Mouse (Mus musculus) left cerebral cortex, postnatal 14 days (tissue): Measurements from ENCODE around the gene Gm20431. TPM values are rescaled to one million over a fixed set of nuclear protein-coding genes. Genes with fewer than 3 reads are reported as not detected.

ENCODE experiments used
- DNase-seq, 2 experiments: peaks; one replicate each; pipeline ENCODE4 v3.0.0; 2021 to 2022; ENCODE audit warnings: low spot score in 2 of 2, mixed read lengths in 1 of 2
- intact Hi-C: fragments of 180-260 bp; cut with DNase I; formaldehyde crosslinking; loops from one replicate; pipeline ENCODE4 v1.15.1; 2025
- total RNA-seq, 2 experiments: library from RNA; stranded (reverse); gene quantifications; 2 replicates each; pipeline ENCODE4 v1.2.3; 2021

The Gm20431 gene
- total RNA-seq, 2 experiments from 2014 or later, result 63.3 to 65.1 TPM

DNA sequence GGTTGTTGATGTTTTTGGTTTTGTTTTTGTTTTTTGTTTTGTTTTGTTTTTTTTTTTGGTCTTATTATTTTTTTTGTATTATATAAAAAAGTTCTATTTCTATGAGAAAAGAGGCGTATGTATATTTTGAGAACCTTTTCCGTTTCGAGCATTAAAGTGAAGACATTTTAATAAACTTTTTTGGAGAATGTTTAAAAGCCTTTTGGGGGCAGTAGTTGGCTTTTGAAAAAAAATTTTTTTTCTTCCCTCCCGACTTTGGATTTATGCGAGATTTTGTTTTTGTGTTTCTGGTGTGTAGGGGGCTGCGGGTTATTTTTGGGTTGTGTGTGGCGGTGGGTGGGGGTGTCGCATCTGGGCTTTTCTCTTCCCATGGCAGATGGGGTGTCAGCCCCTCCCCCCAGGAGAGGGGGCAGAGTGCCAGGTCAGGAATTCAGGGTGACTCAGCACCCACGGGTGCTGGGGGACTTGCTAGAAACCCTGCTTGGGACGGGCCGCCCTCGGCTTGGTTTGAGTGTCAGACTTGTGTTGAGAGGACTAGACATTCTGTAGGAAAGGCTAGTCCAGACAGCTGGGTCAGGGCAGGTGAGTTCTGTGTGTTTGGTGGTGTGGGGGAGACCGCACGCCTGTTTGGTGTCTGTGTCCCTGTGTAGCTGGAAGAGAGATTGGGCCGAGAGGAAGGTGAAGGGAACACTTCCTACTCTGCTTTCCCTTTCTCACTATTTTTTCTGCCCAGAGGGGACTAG, 29.1 kb upstream of the Gm20431 start:
- intact Hi-C loops, result loop anchor here (5.0 kb wide), 1 partner anchor 92 kb away; no protein-coding TSS in a partner anchor
- peak; percentile 48 to 70 for DNase-seq

DNA sequence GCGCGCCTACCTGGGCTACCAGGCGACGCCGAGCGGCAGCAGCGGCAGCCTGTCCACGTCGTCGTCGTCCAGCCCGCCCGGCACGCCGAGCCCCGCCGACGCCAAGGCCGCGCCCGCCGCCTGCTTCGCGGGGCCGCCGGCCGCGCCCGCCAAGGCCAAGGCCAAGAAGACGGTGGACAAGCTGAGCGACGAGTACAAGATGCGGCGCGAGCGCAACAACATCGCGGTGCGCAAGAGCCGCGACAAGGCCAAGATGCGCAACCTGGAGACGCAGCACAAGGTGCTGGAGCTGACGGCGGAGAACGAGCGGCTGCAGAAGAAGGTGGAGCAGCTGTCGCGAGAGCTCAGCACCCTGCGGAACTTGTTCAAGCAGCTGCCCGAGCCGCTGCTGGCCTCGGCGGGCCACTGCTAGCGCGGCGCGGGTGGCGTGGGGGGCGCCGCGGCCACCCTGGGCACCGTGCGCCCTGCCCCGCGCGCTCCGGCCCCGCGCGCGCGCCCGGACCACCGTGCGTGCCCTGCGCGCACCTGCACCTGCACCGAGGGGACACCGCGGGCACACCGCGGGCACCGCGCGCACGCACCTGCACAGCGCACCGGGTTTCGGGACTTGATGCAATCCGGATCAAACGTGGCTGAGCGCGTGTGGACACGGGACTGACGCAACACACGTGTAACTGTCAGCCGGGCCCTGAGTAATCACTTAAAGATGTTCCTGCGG, 28.4 kb upstream of the Gm20431 start, which contains the start of gene Tmem189:
Tmem189 (minus strand) TSS at position 322 of the 718 bp plus-strand sequence.
- DNase-seq, result peak; percentile 60 to 74
- intact Hi-C loops, result loop anchor here (5.0 to 10.0 kb wide), 3 partner anchors 93 to 405 kb away; partner anchors contain the start of gene Ripor3

DNA sequence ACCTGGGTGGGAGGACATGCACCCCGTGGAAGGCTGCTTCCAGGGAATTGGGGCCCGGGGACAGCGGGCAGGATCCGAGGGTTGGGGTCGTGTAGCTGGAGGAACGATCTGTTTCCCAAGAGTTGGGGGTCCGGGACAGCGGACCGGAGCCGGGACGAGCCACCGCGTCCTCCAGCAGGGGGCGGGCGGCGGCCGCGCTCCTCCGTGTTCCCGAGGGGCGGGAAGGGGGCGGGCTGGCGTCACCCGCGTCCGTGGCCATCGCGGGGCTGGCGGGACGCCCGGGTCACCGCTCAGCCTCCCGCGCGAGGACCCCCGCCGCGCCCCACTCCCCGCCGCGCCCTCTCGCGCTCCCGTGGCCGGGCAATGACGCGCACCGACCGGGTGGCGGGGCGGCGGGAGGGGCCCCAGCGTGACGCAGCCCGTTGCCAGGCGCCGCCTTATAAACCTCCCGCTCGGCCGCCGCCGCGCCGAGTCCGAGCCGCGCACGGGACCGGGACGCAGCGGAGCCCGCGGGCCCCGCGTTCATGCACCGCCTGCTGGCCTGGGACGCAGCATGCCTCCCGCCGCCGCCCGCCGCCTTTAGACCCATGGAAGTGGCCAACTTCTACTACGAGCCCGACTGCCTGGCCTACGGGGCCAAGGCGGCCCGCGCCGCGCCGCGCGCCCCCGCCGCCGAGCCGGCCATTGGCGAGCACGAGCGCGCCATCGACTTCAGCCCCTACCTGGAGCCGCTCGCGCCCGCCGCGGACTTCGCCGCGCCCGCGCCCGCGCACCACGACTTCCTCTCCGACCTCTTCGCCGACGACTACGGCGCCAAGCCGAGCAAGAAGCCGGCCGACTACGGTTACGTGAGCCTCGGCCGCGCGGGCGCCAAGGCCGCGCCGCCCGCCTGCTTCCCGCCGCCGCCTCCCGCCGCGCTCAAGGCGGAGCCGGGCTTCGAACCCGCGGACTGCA, 27.5 kb upstream of the Gm20431 start, which contains the start of gene Cebpb:
Cebpb (plus strand) TSS at position 418 of the 954 bp plus-strand sequence.
- DNase-seq, result peak; percentile 55 to 76
- intact Hi-C loops, result loop anchor here (10.0 kb wide), 2 partner anchors 326 to 406 kb away; partner anchors contain the start of gene Ripor3

DNA sequence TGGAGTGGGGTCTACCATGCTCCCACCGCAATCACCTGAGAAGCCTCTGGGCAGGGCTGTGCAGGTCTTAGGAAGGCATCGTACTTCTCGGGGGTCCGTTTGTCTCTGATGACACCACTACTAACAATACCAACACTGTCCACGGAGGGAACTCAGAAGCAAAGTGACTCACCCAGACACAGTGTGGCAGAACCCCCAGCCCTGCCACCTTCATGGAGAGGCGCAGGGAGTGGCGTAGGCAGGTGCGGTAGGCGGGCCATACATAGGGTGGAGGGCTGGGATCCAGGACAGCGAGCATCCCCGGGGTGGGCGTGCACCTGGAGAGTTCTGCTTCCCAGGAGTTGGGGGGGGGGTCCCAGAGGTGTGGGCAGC, 26.8 kb upstream of the Gm20431 start:
- DNase-seq, result no peak
- intact Hi-C loops, result loop anchor here (10.0 kb wide), 2 partner anchors 327 to 407 kb away; partner anchors contain the start of gene Ripor3

DNA sequence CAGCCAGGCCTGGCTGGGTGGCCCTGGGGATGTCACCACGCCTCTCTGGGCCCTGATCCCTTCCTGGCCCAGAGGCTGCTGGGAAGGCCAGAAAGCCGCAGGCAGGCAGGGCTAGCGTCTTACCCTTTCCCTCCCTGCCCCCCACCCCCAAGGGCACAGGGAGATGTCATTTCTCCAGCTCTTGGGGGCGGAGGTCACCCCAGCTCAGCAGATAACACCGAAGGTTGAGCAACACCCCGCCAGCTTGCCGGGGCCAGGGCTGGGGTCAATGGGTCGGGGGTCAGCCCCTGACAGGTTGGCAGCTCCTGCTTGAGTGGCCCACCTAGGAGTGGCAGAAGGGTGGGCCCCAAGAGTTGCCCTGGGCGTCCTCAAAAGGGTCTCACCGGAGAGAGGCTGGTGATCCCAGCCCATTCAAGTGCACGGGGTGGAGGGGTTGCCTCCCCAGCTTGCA, 26.4 kb upstream of the Gm20431 start:
- no peak for DNase-seq
- intact Hi-C loops, result loop anchor here (10.0 kb wide), 2 partner anchors 327 to 407 kb away; partner anchors contain the start of gene Ripor3

DNA sequence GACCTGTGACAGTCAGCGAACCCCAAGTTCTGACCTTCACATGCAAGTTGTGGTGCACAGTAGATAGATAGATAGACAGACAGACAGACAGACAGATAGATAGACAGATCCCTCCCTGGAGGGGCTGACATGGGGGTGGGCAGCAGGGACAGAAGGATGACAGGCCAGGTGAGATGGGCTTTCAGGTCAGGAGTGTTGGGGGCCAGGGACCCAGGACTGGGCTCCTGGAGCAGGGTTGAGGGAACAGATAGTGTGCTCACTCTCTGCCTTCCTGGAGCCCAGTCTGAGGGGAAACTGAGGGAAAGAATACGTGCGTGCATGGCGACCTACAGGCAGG, 25.9 kb upstream of the Gm20431 start:
- intact Hi-C loops, result loop anchor here (10.0 kb wide), 2 partner anchors 328 to 408 kb away; partner anchors contain the start of gene Ripor3
- no peak for DNase-seq

DNA sequence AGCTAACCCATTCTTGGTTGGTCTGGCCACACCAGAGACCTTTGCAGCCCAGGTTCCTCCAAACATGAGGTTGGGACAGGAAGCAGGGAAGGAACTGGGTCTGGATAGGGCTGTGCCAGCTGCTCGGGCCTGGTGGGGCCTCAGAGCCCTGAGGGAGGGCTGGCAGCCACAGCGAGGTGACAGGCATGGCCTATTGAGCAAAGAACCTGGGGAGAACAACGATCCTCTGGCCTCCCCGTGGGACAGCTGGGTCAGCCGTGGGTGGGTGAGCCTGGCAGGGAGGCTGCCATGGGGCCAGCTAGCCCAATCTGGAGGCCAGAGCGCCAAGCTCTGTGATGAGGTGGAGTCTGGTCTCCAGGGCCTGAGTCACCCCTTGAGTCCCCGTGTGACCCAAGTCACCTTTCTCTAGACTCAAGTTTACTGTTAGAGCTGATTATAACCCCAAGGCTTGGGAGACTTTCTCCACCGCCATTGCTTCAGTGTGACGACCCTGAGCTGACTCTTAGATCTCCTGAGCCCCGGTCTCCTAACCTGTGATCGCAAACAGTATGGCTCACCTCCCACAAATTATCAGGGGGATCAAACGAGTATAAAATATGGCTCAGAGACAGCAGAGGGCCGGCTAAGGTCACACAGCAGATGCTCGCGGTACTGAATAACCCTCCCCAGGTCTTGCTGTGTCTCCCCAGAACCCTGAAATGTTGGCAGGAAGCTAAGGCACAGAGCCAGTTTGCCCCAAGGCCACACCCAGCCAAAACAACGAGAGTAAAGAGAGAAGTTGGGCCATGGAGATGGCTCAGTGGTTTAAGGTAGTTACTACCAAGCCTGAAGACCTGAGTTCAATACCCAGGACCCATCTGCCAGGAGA, 25.3 kb upstream of the Gm20431 start:
- DNase-seq, result no peak
- intact Hi-C loops, result loop anchor here (10.0 kb wide), 2 partner anchors 328 to 408 kb away; partner anchors contain the start of gene Ripor3

DNA sequence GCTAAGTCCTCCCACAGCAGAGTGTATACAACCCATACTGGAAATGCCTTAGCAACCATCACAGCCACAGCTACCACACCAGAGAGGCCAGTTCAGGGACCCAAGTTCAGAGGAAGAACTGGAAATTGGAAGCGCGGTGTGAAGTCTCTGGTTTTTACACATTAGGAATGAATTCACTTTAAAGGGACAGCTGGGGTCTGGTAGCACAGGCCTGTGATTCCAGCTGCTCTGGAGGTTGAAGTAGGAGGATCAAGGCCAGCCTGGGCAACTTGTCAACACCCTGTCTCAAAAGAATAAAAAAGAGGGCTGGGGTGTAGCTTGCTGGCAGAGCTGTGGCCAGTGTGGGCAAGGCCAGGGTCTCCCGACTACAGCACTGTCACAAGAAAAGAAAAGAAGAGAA, 24.6 kb upstream of the Gm20431 start:
- intact Hi-C loops, result loop anchor here (1.0 to 10.0 kb wide), 3 partner anchors 210 to 409 kb away; partner anchors contain the start of gene Ripor3
- no peak for DNase-seq

DNA sequence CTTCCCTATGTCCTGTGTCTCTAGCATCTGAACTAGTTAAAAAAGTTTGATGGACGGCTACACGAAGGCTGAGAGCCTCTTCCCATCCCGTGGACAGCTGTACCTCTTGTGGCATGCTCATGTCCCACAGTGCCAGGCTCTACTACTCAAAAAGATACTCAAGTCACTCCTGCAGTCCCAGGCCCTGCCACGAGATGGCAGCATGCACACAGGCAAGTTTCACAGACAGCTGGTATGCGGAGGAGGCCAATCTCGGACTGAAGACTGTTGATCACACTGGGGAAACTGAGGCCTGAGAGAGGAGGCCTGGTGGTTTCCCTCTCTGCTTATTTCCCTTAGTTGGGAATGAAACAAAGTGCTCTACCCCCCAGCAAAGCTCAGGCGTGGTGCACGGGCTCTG, 23.8 kb upstream of the Gm20431 start:
- DNase-seq, result peak; percentile 98 to 99
- intact Hi-C loops, result loop anchor here (1.0 to 10.0 kb wide), 3 partner anchors 211 to 410 kb away; partner anchors contain the start of gene Ripor3

DNA sequence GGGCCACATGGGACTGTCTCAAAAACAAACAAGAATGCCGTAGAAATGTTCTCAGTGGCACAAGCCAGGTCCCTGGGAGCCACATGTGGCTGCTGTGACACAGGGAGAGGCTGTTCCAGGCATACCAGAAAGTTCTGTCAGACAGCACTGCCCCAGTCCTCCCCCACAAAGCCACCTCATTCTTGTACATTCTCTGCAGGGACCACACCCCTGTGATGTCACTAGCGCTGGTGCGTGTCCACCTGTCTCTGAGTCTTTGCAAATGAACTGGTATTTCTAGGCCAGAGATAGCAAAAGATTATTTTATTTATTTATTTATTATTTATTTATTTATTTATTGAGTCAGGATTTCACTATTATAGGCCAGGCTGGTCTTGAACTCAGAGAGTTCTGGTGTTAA, 22.4 kb upstream of the Gm20431 start:
- intact Hi-C loops, result loop anchor here (10.0 kb wide), 2 partner anchors 331 to 411 kb away; partner anchors contain the start of gene Ripor3
- no peak for DNase-seq

DNA sequence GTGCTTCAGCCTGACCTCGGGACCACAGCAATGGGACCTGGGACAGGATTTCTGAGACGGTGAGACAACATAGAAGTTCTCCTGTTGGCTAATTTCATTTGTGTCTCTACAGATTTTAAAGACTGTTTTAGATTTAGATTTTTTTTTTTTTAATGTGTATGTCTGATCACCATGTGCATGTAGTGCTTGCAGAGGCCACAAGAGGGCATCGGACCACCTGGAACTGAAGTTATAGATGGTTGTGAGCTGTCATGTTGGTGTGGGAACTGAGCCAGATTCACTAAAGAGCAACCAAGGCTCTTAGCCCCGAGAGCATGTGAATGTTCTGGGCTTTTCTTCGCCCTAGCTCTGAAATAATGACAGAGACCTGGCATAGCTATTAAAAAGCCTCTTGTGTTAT, 19.4 kb upstream of the Gm20431 start:
- peak; percentile 57 to 74 for DNase-seq
- intact Hi-C loops, result loop anchor here (1.0 to 10.0 kb wide), 3 partner anchors 39 to 414 kb away; partner anchors contain the start of gene Ripor3

DNA sequence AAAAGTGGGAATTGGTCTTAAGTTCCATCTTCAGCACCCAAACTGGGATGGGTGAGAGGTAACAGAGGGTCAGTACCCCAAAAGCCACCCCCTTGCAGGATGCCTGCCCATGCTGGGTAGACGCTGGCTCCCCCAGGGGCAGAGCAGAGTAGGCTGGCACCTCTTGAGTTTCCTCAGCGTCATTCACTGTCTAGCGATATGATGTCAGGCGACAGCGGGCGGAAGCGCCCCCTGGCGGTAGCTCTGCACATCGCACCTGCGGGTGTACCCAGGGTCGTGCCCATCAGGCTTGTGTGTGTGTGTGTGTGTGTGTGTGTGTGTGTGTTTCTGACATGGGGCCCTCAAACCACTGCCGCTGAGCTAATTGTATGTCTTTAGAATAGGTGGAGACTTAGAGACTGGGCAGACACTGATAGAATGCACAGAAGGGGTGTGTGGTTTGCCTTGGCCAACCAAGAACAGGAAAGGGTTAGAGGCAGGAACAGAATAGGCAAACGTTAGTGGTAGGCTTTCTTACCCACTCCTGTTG, 18.7 kb upstream of the Gm20431 start:
- intact Hi-C loops, result loop anchor here (1.0 to 10.0 kb wide), 4 partner anchors 39 to 415 kb away; partner anchors contain the start of gene Ripor3
- peak; percentile 79 to 88 for DNase-seq

DNA sequence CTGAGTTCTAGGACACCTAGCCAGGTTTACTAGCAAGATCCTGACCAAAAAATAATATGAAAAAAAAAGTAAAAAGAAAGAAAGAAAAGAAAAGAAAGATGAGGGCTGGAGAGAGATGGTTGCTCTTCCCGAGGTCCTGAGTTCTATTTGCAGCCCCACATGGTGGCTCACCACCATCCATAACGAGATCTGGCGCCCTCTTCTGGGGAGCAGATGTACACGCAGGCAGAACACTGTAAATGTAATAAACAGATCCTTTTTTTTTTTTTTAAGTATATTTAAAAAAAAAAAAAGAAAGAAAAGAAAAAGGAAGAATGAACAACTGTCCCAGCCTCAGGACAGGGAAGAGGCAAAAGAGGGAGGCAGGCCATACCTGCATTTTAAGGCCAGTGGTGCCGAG, 17.3 kb upstream of the Gm20431 start:
- intact Hi-C loops, result loop anchor here (5.0 kb wide), 1 partner anchor 146 kb away; no protein-coding TSS in a partner anchor
- DNase-seq, result no peak

DNA sequence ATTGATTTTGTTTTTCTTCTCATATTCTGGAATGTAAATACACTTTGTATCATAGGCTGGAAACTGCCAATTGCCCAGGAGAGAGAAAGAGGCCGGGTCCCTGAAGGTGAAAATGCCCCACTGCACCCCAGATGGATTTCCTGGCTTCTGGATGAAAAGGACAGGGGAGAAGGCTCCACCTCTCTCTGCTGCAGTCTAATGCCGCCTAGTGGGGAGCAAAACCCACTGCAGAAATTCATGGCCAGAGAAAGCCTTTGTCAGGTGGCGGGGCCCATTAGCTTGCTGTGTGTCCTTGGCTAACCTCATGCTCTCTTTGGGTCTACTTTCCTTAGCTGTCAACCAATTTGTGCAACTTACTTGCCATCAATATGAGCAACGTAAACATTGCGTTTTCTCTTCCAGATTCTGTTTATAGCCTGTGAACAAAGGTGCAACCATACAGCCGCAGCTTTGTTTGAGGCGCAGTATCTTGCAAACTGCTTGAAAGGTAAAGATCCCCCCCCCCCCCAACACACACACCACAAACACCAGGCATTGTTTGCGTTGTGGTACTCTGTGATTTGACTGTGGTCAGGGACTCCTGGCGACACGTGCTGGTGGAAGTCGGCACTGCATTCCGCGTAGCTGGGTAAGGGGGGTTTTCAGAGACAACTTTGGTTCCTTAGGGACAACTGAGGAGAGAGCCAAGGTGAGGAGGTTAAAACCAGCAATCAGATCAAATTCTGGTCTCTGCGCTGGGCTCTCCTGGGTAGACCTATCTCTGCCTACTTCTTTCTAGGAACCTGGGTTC, 14.0 kb upstream of the Gm20431 start:
- DNase-seq, result no peak
- intact Hi-C loops, result loop anchor here (5.0 kb wide), 1 partner anchor 143 kb away; no protein-coding TSS in a partner anchor

DNA sequence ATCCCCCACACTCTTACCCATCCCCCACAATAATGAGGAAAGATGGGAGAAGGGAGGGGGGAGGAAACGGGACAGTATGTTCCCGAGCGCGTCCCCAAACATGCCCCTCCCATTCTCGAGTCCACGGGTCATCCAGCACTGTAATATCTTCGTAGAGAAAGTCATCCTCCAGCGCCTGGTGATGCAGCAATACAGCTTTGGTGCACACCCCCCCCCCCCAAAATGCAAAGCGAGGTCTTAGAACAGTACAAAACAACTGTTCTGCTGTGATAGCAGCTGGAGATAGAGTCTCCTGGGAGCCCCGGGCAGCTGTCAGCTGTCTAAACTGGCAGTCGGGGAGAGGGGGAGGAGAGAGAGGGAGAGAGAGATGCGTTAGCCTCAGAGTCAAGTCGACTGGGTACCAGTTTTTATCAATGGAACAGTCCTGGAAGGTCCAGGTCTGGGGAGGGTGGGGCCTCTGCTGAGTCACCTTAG, 11.0 kb upstream of the Gm20431 start:
- intact Hi-C loops, result no loop called here
- DNase-seq, result no peak

DNA sequence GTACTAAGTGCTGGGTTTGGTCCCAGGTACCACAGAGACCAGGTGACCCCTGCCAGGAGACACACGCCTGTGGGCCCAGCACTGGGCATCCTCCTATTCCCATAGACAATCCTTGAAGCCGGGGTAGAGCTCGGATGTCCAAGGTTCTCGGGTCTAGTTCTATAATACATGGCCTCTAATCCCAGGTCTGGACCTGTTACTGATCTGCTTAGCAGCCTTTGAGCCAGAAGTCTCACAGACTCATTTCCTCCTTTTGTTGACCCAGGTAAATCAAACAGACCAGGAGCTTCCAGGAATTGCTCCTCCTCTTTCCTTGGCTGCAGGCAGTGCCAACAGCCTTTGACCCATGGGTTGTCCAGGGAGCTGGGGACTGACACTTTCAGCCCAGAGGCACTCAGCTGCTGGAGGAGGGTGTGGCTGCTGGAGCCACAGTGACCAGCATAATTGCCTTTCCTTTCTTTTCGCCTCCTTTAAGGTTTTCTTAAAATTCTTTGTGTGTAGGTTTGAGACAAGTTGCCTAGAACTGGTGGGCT, 9.9 kb upstream of the Gm20431 start:
- intact Hi-C loops, result no loop called here
- DNase-seq, result no peak
